Mouse (Mus musculus) adrenal gland, postnatal 25 days (tissue): ENCODE measurements around the gene Fhl2. TPM values are rescaled to one million over a fixed set of nuclear protein-coding genes. Genes with fewer than 3 reads are reported as not detected.
A peak's percentile ranks its signal among the peaks of the same experiment; 100 is the strongest.
"Not testable (repeated sequence)": the region's sequence is repeated elsewhere in the genome, so short reads cannot be mapped to it uniquely, and the experiment has no call there.

Source experiments
- DNase-seq: peaks from one replicate; pipeline ENCODE4 v3.0.0; 2021; ENCODE audit warnings: mixed read lengths
- total RNA-seq: library from RNA; stranded (reverse); gene quantifications from 2 replicates; pipeline ENCODE4 v1.2.3, GENCODE M21; 2021

The Fhl2 gene
- total RNA-seq, 1 experiment from 2014 or later: 22.9 TPM

GRCm38 (mm10) chr1:43150225-43150624, 46.6 kb downstream of the Fhl2 start:
- no peak for DNase-seq

GRCm38 (mm10) chr1:43147474-43147873, 49.3 kb downstream of the Fhl2 start:
- no peak for DNase-seq

- DNase-seq: no peak
Observed at GRCm38 (mm10) chr1:43145388-43145787, 51.4 kb downstream of the Fhl2 start.

GRCm38 (mm10) chr1:43144338-43144906, 52.4 kb downstream of the Fhl2 start:
- DNase-seq: no peak

GRCm38 (mm10) chr1:43143791-43144190, 53.0 kb downstream of the Fhl2 start:
- DNase-seq: no peak

GRCm38 (mm10) chr1:43143284-43143683, 53.5 kb downstream of the Fhl2 start:
- DNase-seq: peak; percentile 12

- DNase-seq: no peak
Observed at GRCm38 (mm10) chr1:43142849-43143248, 53.9 kb downstream of the Fhl2 start.

GRCm38 (mm10) chr1:43141555-43141961, 55.2 kb downstream of the Fhl2 start:
- peak; percentile 19 for DNase-seq

GRCm38 (mm10) chr1:43139587-43140266, 57.1 kb downstream of the Fhl2 start:
- peak; percentile 79 for DNase-seq

- DNase-seq: no peak
Observed at GRCm38 (mm10) chr1:43138268-43138812, 58.4 kb downstream of the Fhl2 start.

GRCm38 (mm10) chr1:43137334-43137733, 59.5 kb downstream of the Fhl2 start:
- DNase-seq: no peak

GRCm38 (mm10) chr1:43136488-43137029, 60.2 kb downstream of the Fhl2 start:
- not testable (repeated sequence) for DNase-seq

- no peak for DNase-seq
Observed at GRCm38 (mm10) chr1:43131591-43131990, 65.2 kb downstream of the Fhl2 start.

GRCm38 (mm10) chr1:43130219-43130981, 66.4 kb downstream of the Fhl2 start:
- DNase-seq: no peak

- DNase-seq: no peak
Observed at GRCm38 (mm10) chr1:43127820-43128610, 68.8 kb downstream of the Fhl2 start.

GRCm38 (mm10) chr1:43127196-43127595, 69.6 kb downstream of the Fhl2 start:
- no peak for DNase-seq

GRCm38 (mm10) chr1:43124726-43125125, 72.1 kb downstream of the Fhl2 start:
- no peak for DNase-seq

GRCm38 (mm10) chr1:43122616-43123015, 74.2 kb downstream of the Fhl2 start:
- no peak for DNase-seq

GRCm38 (mm10) chr1:43120950-43121349, 75.8 kb downstream of the Fhl2 start:
- DNase-seq: no peak

GRCm38 (mm10) chr1:43117435-43117834, 79.3 kb downstream of the Fhl2 start:
- no peak for DNase-seq

- peak; percentile 50 for DNase-seq
Observed at GRCm38 (mm10) chr1:43112882-43113281, 83.9 kb downstream of the Fhl2 start.

GRCm38 (mm10) chr1:43110556-43110955, 86.2 kb downstream of the Fhl2 start:
- peak; percentile 70 for DNase-seq
